Mouse (Mus musculus): Measurements from ENCODE around the gene Arhgap40. TPM values are rescaled to one million over a fixed set of nuclear protein-coding genes. Genes with fewer than 3 reads are reported as not detected.

Arhgap40 gene
- polyA plus RNA-seq, 1 experiment = 38.4 TPM

GRCm38 (mm10) chr2:158546751-158547150 lies 34.2 kb downstream of the Arhgap40 start:
- DNase-seq (ENCODE audit: low spot score) = no peak

DNA sequence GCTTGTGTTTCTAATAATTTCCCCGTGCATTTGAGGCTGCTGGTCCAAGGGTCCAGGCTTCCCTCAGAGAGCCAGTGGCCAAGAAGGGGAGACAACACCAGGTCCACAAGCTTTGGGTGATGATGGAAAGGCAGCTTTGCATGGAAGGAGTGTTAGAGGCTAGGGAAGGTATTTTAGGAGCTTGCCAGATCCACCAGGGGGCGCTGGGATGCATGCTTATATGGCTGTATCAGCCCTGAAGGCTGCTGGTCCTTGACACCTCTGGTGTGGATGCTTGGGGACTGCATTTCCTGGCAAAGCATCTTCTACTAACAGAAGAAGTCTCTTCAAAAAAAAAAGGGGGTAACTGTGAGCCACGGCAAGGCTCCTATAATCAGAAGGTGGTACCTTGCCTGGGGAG lies 37.5 kb downstream of the Arhgap40 start:
- peak; percentile 53 for DNase-seq (ENCODE audit: low spot score)

- no peak for DNase-seq (ENCODE audit: low spot score)
Observed at GRCm38 (mm10) chr2:158554366-158554765, 41.8 kb downstream of the Arhgap40 start.

- no peak for DNase-seq (ENCODE audit: low spot score)
Observed at GRCm38 (mm10) chr2:158555252-158555651, 42.7 kb downstream of the Arhgap40 start.

- DNase-seq (ENCODE audit: low spot score) = no peak
Observed at GRCm38 (mm10) chr2:158555812-158556211, 43.2 kb downstream of the Arhgap40 start.

GRCm38 (mm10) chr2:158556225-158556624 lies 43.6 kb downstream of the Arhgap40 start:
- peak; percentile 49 for DNase-seq (ENCODE audit: low spot score)

DNA sequence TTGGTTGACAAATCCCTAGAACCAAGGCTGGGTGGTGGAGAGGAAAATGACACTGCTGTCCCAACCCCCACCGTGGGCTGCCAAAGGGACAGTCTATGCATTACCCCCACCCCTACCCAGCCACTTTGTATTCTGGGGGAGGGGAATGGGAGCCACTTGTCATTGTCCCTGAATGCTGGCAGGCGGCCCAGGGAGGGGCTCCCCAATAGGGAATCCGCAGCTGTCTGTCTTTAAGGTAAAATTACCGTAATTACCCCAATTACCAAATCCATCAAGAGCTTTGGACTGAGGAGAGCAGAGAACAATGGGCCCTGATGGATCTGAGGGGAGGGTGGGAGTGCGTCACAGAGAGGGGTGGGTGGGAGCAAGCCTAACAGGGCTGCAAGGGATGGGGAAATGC lies 44.2 kb downstream of the Arhgap40 start:
- DNase-seq (ENCODE audit: low spot score) = no peak

DNA sequence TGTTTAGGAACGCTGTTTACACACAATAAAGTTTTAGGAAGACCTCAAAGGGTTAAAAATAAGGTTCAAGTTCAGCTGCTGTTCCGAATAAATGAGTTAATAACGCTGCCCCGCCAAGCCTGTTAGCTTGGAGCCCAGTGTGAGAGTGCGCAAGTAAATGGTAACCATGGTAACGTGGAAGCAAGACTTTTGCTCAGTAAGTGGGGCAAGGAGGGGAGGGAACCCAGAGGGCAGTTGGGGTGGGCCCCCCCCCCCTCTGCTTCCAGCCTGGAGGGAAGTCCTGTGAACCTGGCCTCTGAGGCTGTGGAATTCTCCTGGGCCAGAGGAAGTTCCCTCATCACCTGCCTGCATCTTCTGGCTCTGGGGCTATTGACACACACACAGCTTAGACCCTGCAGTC lies 47.3 kb downstream of the Arhgap40 start:
- DNase-seq (ENCODE audit: low spot score) = no peak

- DNase-seq (ENCODE audit: low spot score) = no peak
Observed at GRCm38 (mm10) chr2:158560801-158561200, 48.2 kb downstream of the Arhgap40 start.

DNA sequence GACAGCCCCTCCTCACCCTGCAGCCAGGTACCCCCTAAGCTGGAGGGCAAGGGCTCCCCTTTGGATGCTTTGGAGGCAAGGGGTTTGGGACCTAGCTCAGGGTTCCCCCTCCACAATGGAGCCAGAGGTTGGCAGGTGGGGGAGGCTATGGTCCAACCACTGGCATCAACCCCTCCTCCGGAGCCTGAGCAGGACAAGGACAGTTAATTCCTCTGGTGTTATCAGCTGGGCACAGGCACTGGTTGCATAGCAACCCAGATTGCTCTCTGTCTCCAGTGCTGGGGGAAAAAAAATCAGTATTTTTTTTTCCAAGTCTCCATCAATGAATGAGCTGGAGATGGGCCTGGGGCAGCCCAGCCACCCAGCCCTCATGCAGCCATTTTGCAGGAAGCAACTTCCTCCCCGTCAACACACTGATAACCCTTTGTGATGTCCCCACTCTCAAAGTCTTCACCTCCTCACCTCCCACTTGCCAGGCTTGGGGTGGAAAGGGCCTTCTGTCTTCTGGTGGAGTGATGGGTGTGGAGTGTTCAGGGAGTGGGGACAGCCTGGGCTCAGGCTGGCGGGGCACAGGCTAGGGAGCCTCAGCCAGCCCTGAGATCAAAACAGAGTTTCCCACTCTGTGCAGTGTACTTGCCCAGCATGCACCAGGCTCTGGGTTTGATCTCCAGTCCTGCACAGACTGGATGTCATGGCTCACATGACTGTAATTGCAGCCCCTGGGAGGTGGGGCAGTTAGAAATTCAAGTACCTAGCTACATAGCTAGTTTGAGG lies 49.0 kb downstream of the Arhgap40 start:
- no peak for DNase-seq (ENCODE audit: low spot score)

DNA sequence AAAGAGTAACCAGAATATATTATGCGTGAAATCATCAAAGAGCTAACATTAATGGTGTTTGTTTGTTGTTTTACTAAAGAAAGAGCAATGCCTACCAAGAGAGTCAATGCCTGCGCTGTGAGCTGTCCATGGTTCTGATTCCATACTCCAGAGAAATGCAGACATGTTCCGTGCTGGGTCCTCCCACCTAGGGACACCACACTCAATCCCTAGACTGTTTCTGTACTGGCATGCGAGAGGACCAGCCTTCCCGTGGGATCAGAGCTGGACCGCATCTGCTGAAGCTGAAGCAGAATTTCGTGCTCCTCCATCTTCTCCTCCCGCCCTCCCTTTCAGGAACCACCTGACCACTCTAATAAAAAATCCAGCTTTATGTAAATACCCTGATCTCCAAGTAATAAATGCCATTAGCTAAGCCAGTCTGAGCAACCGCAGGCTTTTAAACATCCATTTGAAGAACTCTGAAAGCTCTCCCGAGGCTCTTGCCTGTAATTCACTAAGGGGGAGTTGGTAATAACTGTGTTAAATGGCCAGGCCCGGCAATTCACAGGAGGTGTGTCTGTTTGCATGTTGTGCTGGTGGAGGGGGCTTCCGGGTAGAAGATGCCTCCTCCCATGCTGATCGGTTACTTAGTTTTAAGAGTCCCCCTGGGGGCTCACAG lies 58.0 kb downstream of the Arhgap40 start:
- DNase-seq (ENCODE audit: low spot score) = no peak

- no peak for DNase-seq (ENCODE audit: low spot score)
Observed at GRCm38 (mm10) chr2:158579979-158580378, 67.4 kb downstream of the Arhgap40 start.

GRCm38 (mm10) chr2:158584621-158585358 lies 72.2 kb downstream of the Arhgap40 start:
- no peak for DNase-seq (ENCODE audit: low spot score)

- DNase-seq (ENCODE audit: low spot score) = no peak
Observed at GRCm38 (mm10) chr2:158588524-158589271, 76.1 kb downstream of the Arhgap40 start.

GRCm38 (mm10) chr2:158590495-158590894 lies 77.9 kb downstream of the Arhgap40 start:
- no peak for DNase-seq (ENCODE audit: low spot score)

DNA sequence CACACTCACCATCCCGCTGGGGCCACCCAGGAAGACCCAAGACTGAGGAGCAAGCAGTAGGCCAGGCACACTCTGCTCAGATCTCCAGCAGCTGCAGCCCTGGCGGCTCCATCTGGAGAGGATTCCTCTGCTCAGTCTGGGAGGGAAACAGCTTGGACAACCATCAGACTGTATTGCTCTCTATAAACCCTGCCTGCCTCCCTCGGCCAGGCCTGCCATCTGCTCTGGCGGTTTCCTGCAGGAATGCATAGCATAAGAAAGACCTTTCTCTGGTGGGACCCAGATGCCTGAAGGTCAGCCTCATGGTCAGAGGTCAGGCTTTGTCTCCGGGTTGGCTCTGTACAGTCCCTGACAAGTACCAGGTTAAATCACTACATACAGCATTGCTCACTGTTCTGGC lies 78.7 kb downstream of the Arhgap40 start:
- DNase-seq (ENCODE audit: low spot score) = no peak

- no peak for DNase-seq (ENCODE audit: low spot score)
Observed at GRCm38 (mm10) chr2:158593371-158593770, 80.8 kb downstream of the Arhgap40 start.

GRCm38 (mm10) chr2:158595103-158595502 lies 82.5 kb downstream of the Arhgap40 start:
- no peak for DNase-seq (ENCODE audit: low spot score)

DNA sequence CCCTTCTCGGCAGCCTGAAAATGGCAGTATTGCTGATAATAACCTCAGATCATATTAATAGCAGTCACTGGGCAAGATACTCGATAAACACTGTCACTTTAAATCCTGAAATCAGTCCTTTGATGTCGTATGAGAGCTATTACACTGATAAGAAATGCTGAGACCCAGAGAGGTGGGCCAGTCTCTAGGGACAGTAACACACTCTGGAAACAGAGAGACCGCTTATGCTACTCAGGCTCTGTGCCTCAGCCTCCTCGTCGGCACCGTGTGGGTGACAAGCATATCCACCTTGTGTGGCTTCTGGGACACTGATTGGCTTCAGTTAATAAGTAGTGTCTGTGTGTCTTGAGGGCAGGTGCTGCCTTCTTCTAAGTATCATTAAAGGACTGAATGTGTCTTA lies 83.0 kb downstream of the Arhgap40 start:
- no peak for DNase-seq (ENCODE audit: low spot score)

DNA sequence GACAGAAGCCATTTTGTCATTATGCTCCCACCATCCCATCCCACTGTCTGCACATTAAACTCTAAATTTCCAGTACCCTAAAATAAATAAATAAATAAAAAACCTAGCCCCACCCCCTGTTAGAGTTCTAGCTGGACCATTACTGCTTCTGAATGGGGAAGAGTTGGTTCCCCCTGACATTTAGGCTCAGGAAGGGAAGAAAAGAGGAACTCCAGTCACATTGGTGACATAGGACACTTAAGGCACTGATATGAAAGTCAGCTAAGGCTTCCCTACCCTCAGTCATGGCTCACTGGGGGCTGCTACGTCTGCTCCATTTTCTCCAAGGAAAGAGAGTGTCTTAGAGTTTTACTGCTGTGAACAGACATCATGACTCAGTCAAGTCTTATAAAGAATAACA lies 84.2 kb downstream of the Arhgap40 start:
- DNase-seq (ENCODE audit: low spot score) = no peak

All from urinary bladder, adult 2 months (tissue).